In genomic region chr13:56330603-56331455, GRCm38 (mm10) we compare ENCODE assay signal across 18 mouse cellular contexts. TPM values are rescaled to one million over a fixed set of nuclear protein-coding genes. Genes with fewer than 3 reads are reported as not detected.
DNase-seq lines count a peak whose midpoint lies in the region; ATAC-seq and TF ChIP-seq lines count a peak whose summit lies in the region.
"Had no signal": no experiment of that assay in that cellular context is flagged by ENCODE, and none has a peak within 500 bp of the region (broad histone marks: within the 10 kb centered on the region; RNA-seq: fewer than 3 reads in every experiment).

No protein-coding gene starts in this region.

- H3K9ac ChIP-seq in forebrain, postnatal 0 days, result no peak overlapping the region
- H3K9ac ChIP-seq in forebrain, embryonic 15.5 days (replicated peaks), result no peak overlapping the region
- H3K9ac ChIP-seq in midbrain, embryonic 12.5 days (replicated peaks), result no peak overlapping the region

- H3K36me3 ChIP-seq in forebrain, postnatal 0 days (ENCODE audit: insufficient read depth), result no peaks in the 10 kb centered on the region
- no peaks in the 10 kb centered on the region for H3K36me3 ChIP-seq in forebrain, embryonic 15.5 days
- no peaks in the 10 kb centered on the region for H3K36me3 ChIP-seq in embryonic facial prominence, embryonic 10.5 days (replicated peaks)
- H3K36me3 ChIP-seq in midbrain, embryonic 12.5 days, result no peaks in the 10 kb centered on the region

- TF ChIP-seq CTCF in forebrain, postnatal 0 days (IDR thresholded peaks at IDR 0.05; ENCODE audit: low read depth), result no peak

- no peak overlapping the region for H3K4me3 ChIP-seq in forebrain, postnatal 0 days (ENCODE audit: low read depth, low read length)
- H3K4me3 ChIP-seq in forebrain, embryonic 15.5 days, result no peak overlapping the region
- H3K4me3 ChIP-seq in embryonic facial prominence, embryonic 10.5 days, result no peak overlapping the region
- no peak overlapping the region for H3K4me3 ChIP-seq in midbrain, embryonic 12.5 days

- no peak overlapping the region for H3K4me2 ChIP-seq in forebrain, postnatal 0 days (ENCODE audit: low read depth)
- H3K4me2 ChIP-seq in forebrain, embryonic 15.5 days (replicated peaks), result no peak overlapping the region
- no peak overlapping the region for H3K4me2 ChIP-seq in midbrain, embryonic 12.5 days (replicated peaks)
- H3K4me2 ChIP-seq: heart, embryonic 11.5 days had no signal

- no peaks in the 10 kb centered on the region for H3K27me3 ChIP-seq in forebrain, postnatal 0 days (ENCODE audit: insufficient read depth, low read length)
- H3K27me3 ChIP-seq in forebrain, embryonic 15.5 days, result no peaks in the 10 kb centered on the region
- peaks cover 10% of the 10 kb centered on the region; the same call in 1 of the 2 replicates for H3K27me3 ChIP-seq in embryonic facial prominence, embryonic 10.5 days (replicated peaks; ENCODE audit: low read depth, poor library complexity, severe bottlenecking)
- H3K27me3 ChIP-seq in midbrain, embryonic 12.5 days, result peaks cover 38% of the 10 kb centered on the region

- 42% methylated on average over 10 of the region's 10 CpGs for WGBS in forebrain, postnatal 0 days
- 33% methylated on average over 10 of the region's 10 CpGs for WGBS in forebrain, embryonic 15.5 days
- WGBS in embryonic facial prominence, embryonic 10.5 days, result 71% methylated on average over 10 of the region's 10 CpGs
- 36% methylated on average over 10 of the region's 10 CpGs for WGBS in midbrain, embryonic 12.5 days

- no peaks in the 10 kb centered on the region for H3K9me3 ChIP-seq in forebrain, postnatal 0 days (ENCODE audit: low read length)
- H3K9me3 ChIP-seq in forebrain, embryonic 15.5 days, result no peaks in the 10 kb centered on the region
- H3K9me3 ChIP-seq in embryonic facial prominence, embryonic 10.5 days, result no peaks in the 10 kb centered on the region
- no peaks in the 10 kb centered on the region for H3K9me3 ChIP-seq in midbrain, embryonic 12.5 days

- 0 out of 2 replicates have a peak, but pooled peaks cover 9% of the 10 kb centered on the region for H3K4me1 ChIP-seq in forebrain, postnatal 0 days (ENCODE audit: insufficient read depth)
- H3K4me1 ChIP-seq in forebrain, embryonic 15.5 days, result peaks cover 10% of the 10 kb centered on the region; the same call in 1 of the 2 replicates
- H3K4me1 ChIP-seq in embryonic facial prominence, embryonic 10.5 days, result peaks cover 41% of the 10 kb centered on the region
- H3K4me1 ChIP-seq in midbrain, embryonic 12.5 days, result peaks cover 28% of the 10 kb centered on the region

- ATAC-seq in forebrain, postnatal 0 days, result peak; percentile 53; the same call in 1 of the 2 replicates
- ATAC-seq in forebrain, embryonic 15.5 days (replicated peaks), result no peak; the same call in 1 of the 2 replicates
- ATAC-seq in midbrain, embryonic 12.5 days (ENCODE audit: low FRiP score, low read depth), result peak; percentile 60; the same call in 1 of the 2 replicates
- ATAC-seq in frontal cortex, adult (ENCODE audit: low TSS enrichment), result no peak

- H3K27ac ChIP-seq in forebrain, postnatal 0 days (ENCODE audit: low read depth, low read length), result no peak overlapping the region
- no peak overlapping the region for H3K27ac ChIP-seq in forebrain, embryonic 15.5 days (replicated peaks)
- peak overlapping the region; percentile 14; the same call in 1 of the 2 replicates for H3K27ac ChIP-seq in embryonic facial prominence, embryonic 10.5 days (replicated peaks)
- no peak overlapping the region for H3K27ac ChIP-seq in midbrain, embryonic 12.5 days (replicated peaks)

- no peak for DNase-seq in forebrain, postnatal 0 days
- no peak for DNase-seq in embryonic facial prominence, embryonic 10.5 days (ENCODE audit: low spot score)
- peak; percentile 70 for DNase-seq in retina, postnatal 1 day
- DNase-seq in kidney, adult 11 months, result no peak
- no peak for DNase-seq in ovary, postnatal 14 days (ENCODE audit: low spot score)
- DNase-seq: B cell, adult 2 months; cerebellum, adult 9-11 months; gastrocnemius, postnatal 36 days; heart, postnatal 36 days; kidney, postnatal 4 days; lung, adult 18-20 months; right cerebral cortex, postnatal 25 days; thymus, postnatal 4 days had no signal

RNA-seq across cellular contexts. Expression of gene Cxcl14, which starts 34.5 kb away (rescaled TPM):
- 21.3 and 44.2 TPM in 2 replicates for total RNA-seq in forebrain, postnatal 0 days (2014; rRNA removed)
- polyA plus RNA-seq in forebrain, postnatal 0 days (2015; fragmentation: Nextera tagmentation; extraction: Ambion mirVana), result 37.2 and 37.6 TPM in 2 replicates
- 14.2 and 15.2 TPM in 2 replicates for polyA plus RNA-seq in forebrain, embryonic 15.5 days (2015; fragmentation: Nextera tagmentation; extraction: Ambion mirVana)
- polyA plus RNA-seq in embryonic facial prominence, embryonic 10.5 days (2016; fragmentation: Nextera tagmentation; extraction: Ambion mirVana), result 23.8 and 40.2 TPM in 2 replicates
- 27.5 and 37.6 TPM in 2 replicates for polyA plus RNA-seq in midbrain, embryonic 12.5 days (2016; fragmentation: Nextera tagmentation; extraction: Ambion mirVana)
- total RNA-seq: megakaryocyte-erythroid progenitor cell, adult 5-6 weeks had no signal

Comparison
In these comparisons a context has a peak if more than half of its experiments do, and no peak if none do; other contexts are left out.
1. ATAC-seq: peak in forebrain, postnatal 0 days (single experiment) and midbrain, embryonic 12.5 days (single experiment); none in forebrain, embryonic 15.5 days (single experiment) and frontal cortex, adult (single experiment).